Mouse (Mus musculus) brain, embryonic 18.5 days (tissue): ENCODE data around the gene Elp6.

ENCODE experiments used
- DNase-seq: peaks from one replicate; pipeline ENCODE4 v3.0.0-alpha.2; 2012; ENCODE audit warnings: low read depth, low spot score

Elp6 gene

DNA sequence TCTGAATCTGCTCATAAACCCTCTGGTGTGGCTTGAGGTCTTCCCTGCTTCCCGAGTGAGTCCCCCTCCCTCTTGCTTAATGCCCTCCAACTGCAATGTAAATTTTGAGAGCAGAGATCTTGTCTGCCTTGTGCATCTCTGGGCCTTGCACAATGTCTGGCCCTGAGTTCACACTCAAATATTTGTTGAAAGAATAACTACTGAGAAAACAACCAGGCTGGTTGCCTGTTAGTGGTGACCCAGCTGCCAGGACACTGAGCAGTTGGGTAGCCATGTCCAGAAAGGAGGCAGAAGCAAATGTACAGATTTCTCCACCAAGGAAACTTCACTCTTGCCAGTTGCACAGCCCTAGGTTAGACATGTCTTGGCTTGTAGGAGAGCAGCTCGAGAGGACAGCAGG is 53.4 kb downstream of the Elp6 start:
- DNase-seq = no peak

- DNase-seq = no peak
These were observed 56.3 kb downstream of the Elp6 start for GRCm38 (mm10) chr9:110361299-110361698.

DNA sequence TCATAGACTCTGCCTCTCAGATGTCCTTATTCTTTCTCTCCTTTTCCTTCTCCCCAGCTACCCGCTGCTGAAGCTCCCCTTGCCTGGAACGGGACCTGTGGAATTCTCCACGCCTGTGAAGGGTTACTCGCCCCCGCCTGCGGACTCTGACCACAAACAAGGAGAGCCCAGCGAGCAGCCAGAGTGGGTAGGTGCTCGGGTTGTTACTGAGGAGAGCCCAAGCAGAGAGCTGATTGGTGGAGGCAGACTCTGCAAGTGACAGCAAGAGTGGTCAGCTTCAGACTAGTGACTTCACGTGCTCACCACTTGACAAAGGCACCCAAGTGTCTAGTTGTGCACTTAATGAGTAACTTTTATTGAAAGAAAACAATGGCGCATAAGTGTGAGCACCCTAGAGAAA is 57.4 kb downstream of the Elp6 start:
- no peak for DNase-seq

DNA sequence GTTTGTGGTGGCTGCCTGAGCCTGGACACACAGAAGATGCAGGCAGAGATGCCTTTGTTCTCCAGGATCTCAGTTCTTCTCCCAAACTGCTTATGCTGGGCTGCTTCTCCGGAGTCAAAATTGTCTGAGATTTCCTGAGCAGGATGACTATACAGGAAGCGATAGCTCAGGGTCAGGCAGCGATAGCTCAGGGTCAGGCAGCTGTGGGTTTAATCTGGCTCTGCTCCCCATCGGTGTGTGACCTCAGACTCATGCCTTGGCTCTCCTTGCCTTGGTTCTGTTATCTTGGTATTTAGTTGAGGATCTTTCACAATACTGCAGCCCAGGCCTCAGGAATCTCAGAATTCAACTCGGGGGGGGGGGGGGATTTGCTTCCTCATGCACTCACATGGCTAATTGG is 61.8 kb downstream of the Elp6 start:
- DNase-seq = no peak

DNA sequence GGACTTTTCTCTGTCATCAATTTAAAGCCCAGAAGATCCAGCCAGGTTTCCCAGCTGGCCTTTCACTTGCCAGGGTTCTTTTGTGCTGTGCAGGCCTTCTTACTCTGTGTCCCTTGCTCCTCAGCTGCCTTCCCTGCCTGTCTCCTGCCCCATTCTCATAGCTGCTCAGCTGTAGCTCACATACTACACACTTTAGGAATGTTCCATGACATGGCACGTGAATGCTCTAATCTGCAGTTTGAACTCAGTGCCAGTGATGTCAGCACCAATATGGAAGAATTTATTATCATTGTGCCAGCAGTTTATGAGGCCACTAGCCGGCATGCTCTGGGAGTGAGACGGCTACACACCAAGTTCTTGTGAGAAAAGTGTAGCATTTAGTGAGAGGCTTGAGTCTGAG is 64.9 kb downstream of the Elp6 start:
- no peak for DNase-seq
